Comparison of ENCODE assay signal across 17 mouse cellular contexts in genomic region chr5:147527788-147528187, GRCm38 (mm10).
A peak's percentile ranks its signal among the peaks of the same experiment; 100 is the strongest.
DNase-seq lines count a peak whose midpoint lies in the region; ATAC-seq and TF ChIP-seq lines count a peak whose summit lies in the region.
"Had no signal": no experiment of that assay in that cellular context is flagged by ENCODE, and none has a peak within 500 bp of the region (broad histone marks: within the 10 kb centered on the region; RNA-seq: fewer than 3 reads in every experiment).

No protein-coding gene starts in this region.

- no peak for ATAC-seq in liver, embryonic 14.5 days (ENCODE audit: insufficient read depth)
- ATAC-seq in granulocyte monocyte progenitor cell, adult 5-6 weeks (replicated peaks; ENCODE audit: poor library complexity, severe bottlenecking) = peak; percentile 94
- peak; percentile 82 for ATAC-seq in neutrophil, adult 5-6 weeks (ENCODE audit: extremely low read depth, insufficient number of reproducible peaks, low FRiP score, poor library complexity, severe bottlenecking)
- no peak for ATAC-seq in midbrain, embryonic 16.5 days
- ATAC-seq: hindbrain, embryonic 16.5 days had no signal

- no peaks in the 10 kb centered on the region for H3K9me3 ChIP-seq in liver, embryonic 14.5 days (ENCODE audit: control insufficient read depth, low read length)
- H3K9me3 ChIP-seq in midbrain, embryonic 16.5 days (replicated peaks; ENCODE audit: control insufficient read depth, low read length, poor library complexity, severe bottlenecking) = no peaks in the 10 kb centered on the region
- H3K9me3 ChIP-seq: forebrain, embryonic 10.5 days; heart, embryonic 15.5 days had no signal

- TF ChIP-seq CTCF in liver, embryonic 14.5 days (IDR thresholded peaks at IDR 0.05; ENCODE audit: low read depth) = no peak

- H3K27ac ChIP-seq in liver, embryonic 14.5 days = no peak overlapping the region
- H3K27ac ChIP-seq in midbrain, embryonic 16.5 days (ENCODE audit: low read length) = no peak overlapping the region
- H3K27ac ChIP-seq: forebrain, embryonic 10.5 days; heart, embryonic 15.5 days; macrophage had no signal

- no peak overlapping the region for H3K9ac ChIP-seq in liver, embryonic 14.5 days (replicated peaks)
- H3K9ac ChIP-seq in midbrain, embryonic 16.5 days (ENCODE audit: low read depth, low read length) = no peak overlapping the region
- H3K9ac ChIP-seq: heart, embryonic 15.5 days had no signal

- intact Hi-C loops in left cerebral cortex, postnatal 4 days (cut with DNase I) = no loop called here

- peaks cover 28% of the 10 kb centered on the region for H3K36me3 ChIP-seq in liver, embryonic 14.5 days (replicated peaks; ENCODE audit: control insufficient read depth, insufficient read depth, low read depth)
- peaks cover 8% of the 10 kb centered on the region; the same call in 1 of the 2 replicates for H3K36me3 ChIP-seq in midbrain, embryonic 16.5 days (ENCODE audit: control insufficient read depth, insufficient read depth, low read length)

- no peak overlapping the region for H3K4me3 ChIP-seq in liver, embryonic 14.5 days (ENCODE audit: insufficient read depth in 1 of 2, low read depth in 2 of 2, low read length in 2 of 2)
- H3K4me3 ChIP-seq in midbrain, embryonic 16.5 days (ENCODE audit: low read depth, low read length) = no peak overlapping the region
- H3K4me3 ChIP-seq: forebrain, embryonic 10.5 days; heart, embryonic 15.5 days had no signal

- peak in 2 of 3 experiments; percentile 11 to 15 for DNase-seq in liver, embryonic 14.5 days (ENCODE audit: low read depth in 3 of 3, low spot score in 3 of 3)
- DNase-seq in liver = no peak
- peak; percentile 20 to 36 for DNase-seq in B cell, adult 2 months
- DNase-seq in right cerebral cortex, postnatal 14 days = no peak
- DNase-seq in left cerebral cortex, postnatal 4 days = no peak
- DNase-seq: adrenal gland, adult 8-10 months; cerebellum, adult 18-20 months; kidney, adult 11 months; kidney, postnatal 36 days had no signal

- no peaks in the 10 kb centered on the region for H3K4me1 ChIP-seq in liver, embryonic 14.5 days (replicated peaks; ENCODE audit: control insufficient read depth in 2 of 2, insufficient read depth in 2 of 2, low read length in 1 of 2)
- no peaks in the 10 kb centered on the region for H3K4me1 ChIP-seq in midbrain, embryonic 16.5 days (ENCODE audit: control insufficient read depth, insufficient read depth, low read length)
- H3K4me1 ChIP-seq: forebrain, embryonic 10.5 days had no signal

- H3K4me2 ChIP-seq in liver, embryonic 14.5 days (ENCODE audit: low read depth) = no peak overlapping the region
- H3K4me2 ChIP-seq in midbrain, embryonic 16.5 days (ENCODE audit: low read length) = no peak overlapping the region
- H3K4me2 ChIP-seq: heart, embryonic 15.5 days; liver, embryonic 11.5 days had no signal

- H3K27me3 ChIP-seq in liver, embryonic 14.5 days (ENCODE audit: control insufficient read depth, insufficient read depth, low read length) = no peaks in the 10 kb centered on the region
- no peaks in the 10 kb centered on the region for H3K27me3 ChIP-seq in midbrain, embryonic 16.5 days (ENCODE audit: control insufficient read depth, insufficient read depth, low read depth, low read length)
- H3K27me3 ChIP-seq: heart, embryonic 15.5 days had no signal

- WGBS in liver, embryonic 14.5 days (ENCODE audit: insufficient replicate concordance) = 34% methylated on average over 3 of the region's 3 CpGs
- WGBS in midbrain, embryonic 16.5 days = 94% methylated on average over 3 of the region's 3 CpGs

- TF ChIP-seq EP300 in liver, embryonic 14.5 days (IDR thresholded peaks at IDR 0.05; ENCODE audit: low read depth) = no peak

Comparison
In these comparisons a context has a peak if more than half of its experiments do, and no peak if none do; other contexts are left out.
1. DNase-seq: peak in liver, embryonic 14.5 days (2 of 3) and B cell, adult 2 months (2 of 2); none in liver (single experiment), right cerebral cortex, postnatal 14 days (single experiment) and left cerebral cortex, postnatal 4 days (single experiment).
2. ATAC-seq: peak in granulocyte monocyte progenitor cell, adult 5-6 weeks (single experiment) and neutrophil, adult 5-6 weeks (single experiment); none in liver, embryonic 14.5 days (single experiment) and midbrain, embryonic 16.5 days (single experiment).